Mouse (Mus musculus) liver, adult 2 months (tissue): ENCODE data around the gene Cdkn1a.

Experiments
- CTCF ChIP-seq: fragments of 200-500 bp; IDR thresholded peaks from 2 replicates; pipeline ENCODE4 v1.5.1; 2011; ENCODE audit warnings: low read depth, low read length, control low read depth
- POLR2A ChIP-seq: fragments of 200-500 bp; IDR thresholded peaks from 2 replicates; pipeline ENCODE4 v1.6.1; 2011; ENCODE audit warnings: low read length, control low read depth; ENCODE audit not compliant: insufficient read depth; ENCODE audit errors: extremely low read depth

GRCm38 (mm10) chr17:29050791-29051190, 40.0 kb upstream of the Cdkn1a start:
- TF ChIP-seq CTCF (no peak), POLR2A (no peak)
